Mouse (Mus musculus): ENCODE measurements around the gene Lrg1.

DNA sequence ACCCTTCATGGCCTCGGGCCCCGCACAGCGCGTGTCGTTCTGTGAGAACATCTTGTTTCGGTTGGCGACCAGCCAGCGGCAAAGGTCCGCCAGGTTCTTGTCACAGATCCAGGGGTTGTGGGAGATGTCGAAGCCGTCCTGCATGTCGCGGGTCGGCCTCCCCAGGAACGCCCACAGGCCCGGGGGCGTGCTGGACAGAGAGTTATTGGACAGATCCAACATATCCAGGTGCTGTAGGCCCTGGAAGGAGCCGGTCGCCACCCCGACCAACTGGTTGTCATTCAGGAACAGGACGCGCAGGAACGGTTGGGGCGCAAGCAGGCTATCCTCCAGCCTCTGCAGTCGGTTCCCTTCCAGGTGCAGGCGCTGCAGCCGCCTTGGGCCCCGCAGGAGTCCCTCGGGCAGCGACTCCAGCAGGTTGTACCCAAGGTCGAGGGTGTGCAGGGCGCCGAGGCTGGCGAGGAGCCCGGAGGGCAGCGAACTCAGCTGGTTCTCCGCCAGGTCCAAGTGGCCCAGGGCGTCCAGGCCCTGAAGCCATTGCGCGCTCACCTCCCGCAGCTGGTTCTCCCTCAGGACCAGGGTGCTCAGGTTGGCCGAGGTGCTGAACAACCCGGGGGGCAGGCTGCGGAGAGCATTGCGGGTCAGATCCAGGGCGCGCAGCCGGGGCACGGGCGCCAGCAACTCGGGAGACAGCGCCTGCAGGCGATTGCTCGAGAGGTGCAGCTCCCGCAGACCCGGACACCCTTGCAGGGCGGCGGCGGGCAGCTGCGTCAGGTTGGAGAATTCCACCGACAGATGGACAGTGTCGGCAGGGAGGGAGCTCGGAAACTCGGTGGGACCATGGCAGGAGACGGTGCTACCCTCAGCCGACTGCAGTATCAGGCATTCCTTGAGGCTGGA, 1.6 kb downstream of the Lrg1 start:
- TF ChIP-seq POLR2A (IDR thresholded peaks at IDR 0.05; ENCODE audit: low read depth, low read length): no peak
- no peak for TF ChIP-seq GABPA (IDR thresholded peaks at IDR 0.05; ENCODE audit: insufficient replicate concordance, low read depth, low read length)
- no peak for TF ChIP-seq ETS1 (conservative IDR thresholded peaks at IDR 0.05; ENCODE audit: low read depth, low read length)
- TF ChIP-seq HCFC1 (IDR thresholded peaks at IDR 0.05; ENCODE audit: low read depth, low read length): no peak
- TF ChIP-seq RAD21 (IDR thresholded peaks at IDR 0.05; ENCODE audit: low read depth, low read length): no peak
- TF ChIP-seq POLR2AphosphoS2 (IDR thresholded peaks at IDR 0.05; ENCODE audit: low read depth, low read length): no peak
- no peak for TF ChIP-seq CTCF (conservative IDR thresholded peaks at IDR 0.05 in 1 of 2, IDR thresholded peaks at IDR 0.05 in 1 of 2; ENCODE audit: low read depth in 2 of 2, low read length in 2 of 2)
- TF ChIP-seq EP300 (IDR thresholded peaks at IDR 0.05; ENCODE audit: low read length): no peak
- TF ChIP-seq CHD1 (IDR thresholded peaks at IDR 0.05; ENCODE audit: low read depth, low read length): no peak
- TF ChIP-seq ZNF384 (IDR thresholded peaks at IDR 0.05; ENCODE audit: low read depth, low read length): no peak
- no peak for TF ChIP-seq IRF4 (IDR thresholded peaks at IDR 0.05; ENCODE audit: low read depth, low read length)
- no peak for TF ChIP-seq BHLHE40 (IDR thresholded peaks at IDR 0.05; ENCODE audit: low read depth, low read length)
- TF ChIP-seq SMC3 (IDR thresholded peaks at IDR 0.05; ENCODE audit: low read depth, low read length): no peak

All from CH12.LX (cell line).